Mouse (Mus musculus) activated CD4-positive, CD25-positive, alpha-beta regulatory T cell, adult 4 months (primary cell): Measurements from ENCODE around the gene Sept8. TPM values are rescaled to one million over a fixed set of nuclear protein-coding genes. Genes with fewer than 3 reads are reported as not detected.
"Not testable (repeated sequence)": the region's sequence is repeated elsewhere in the genome, so short reads cannot be mapped to it uniquely, and the experiment has no call there.

Source experiments
- ATAC-seq: one replicate; pipeline ENCODE4 v1.8.0; 2017
- polyA plus RNA-seq, 2 experiments: library from polyadenylated mRNA; unstranded; fragments of 100-300 nt; shearing (Covaris generic); gene quantifications; one replicate each; pipeline ENCODE4 v1.2.1; 2017

The Sept8 gene
- polyA plus RNA-seq, 2 experiments from 2014 or later: 1.0 to 1.4 TPM

DNA sequence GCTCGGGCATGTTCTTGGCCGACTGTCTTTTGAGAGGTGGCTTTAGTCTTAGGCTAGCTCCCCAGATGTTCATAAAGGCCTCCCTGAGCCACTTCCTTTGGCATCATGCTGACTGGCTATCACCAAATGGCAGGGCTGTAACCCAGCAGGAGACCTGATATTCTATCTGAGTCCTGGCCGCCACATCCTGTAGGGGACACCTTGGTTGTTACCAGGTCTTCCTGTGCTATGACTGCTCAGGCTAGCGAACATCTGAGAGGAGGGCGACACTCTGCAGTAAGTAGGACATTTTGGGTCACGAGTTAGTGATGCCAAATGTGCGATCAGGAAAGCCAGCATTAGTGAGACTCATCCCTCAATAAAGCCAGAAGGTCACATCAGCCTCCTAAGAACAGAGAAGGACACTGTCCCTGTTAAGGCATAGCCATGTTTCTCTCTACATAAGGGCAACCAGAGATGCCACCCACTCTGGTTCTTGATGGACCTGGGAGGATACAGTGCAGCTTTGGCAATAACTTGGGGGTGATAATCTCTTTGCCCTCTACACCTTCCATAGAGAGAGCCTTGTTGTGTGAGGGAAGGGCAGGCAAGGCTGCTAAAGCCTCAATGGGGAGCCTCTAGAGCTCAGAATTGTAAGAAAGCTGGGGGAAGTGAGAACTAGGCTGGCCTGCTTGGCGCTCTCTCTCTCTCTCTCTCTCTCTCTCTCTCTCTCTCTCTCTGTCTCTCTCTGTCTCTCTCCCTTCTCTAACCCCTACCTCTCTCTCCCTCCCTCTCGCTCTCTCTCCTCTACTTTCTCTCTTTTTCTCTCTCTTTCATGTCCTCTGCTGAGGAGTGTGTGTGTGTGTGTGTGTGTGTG, 9.6 kb downstream of the Sept8 start:
- no peak for ATAC-seq

DNA sequence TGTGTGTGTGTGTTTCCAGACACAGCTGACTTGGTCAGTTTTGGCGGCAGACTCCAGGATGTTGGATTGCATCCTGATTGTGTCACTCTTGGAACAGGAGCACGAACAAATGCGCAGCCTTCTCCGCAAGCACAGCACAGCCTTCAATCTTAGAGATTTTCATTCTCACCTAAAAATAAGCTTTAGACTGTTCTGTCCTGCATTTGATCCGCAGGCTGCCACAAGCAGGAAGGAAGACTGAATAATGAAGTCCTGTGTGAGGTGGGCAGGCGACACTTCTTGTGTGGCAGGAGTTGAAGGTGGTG, 10.1 kb downstream of the Sept8 start:
- no peak for ATAC-seq

DNA sequence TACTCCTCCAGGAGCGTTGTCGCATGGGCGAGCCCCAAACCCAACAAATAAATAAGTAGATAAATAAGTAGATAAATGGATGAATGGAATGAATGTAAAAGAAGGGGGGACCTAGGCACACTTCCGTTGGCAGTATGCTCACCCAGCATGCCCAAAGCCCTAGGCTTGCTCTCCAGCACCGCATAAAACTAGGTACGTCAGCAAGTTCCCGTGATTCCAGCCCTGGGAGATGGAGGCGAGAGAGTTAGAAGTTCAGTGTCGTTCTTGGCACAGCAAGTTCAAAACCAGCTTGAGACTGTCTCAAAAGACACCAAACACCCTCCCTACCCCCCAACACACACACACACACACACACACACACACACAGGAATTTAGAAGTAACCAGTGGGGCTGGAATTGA, 10.9 kb downstream of the Sept8 start:
- ATAC-seq: no peak

DNA sequence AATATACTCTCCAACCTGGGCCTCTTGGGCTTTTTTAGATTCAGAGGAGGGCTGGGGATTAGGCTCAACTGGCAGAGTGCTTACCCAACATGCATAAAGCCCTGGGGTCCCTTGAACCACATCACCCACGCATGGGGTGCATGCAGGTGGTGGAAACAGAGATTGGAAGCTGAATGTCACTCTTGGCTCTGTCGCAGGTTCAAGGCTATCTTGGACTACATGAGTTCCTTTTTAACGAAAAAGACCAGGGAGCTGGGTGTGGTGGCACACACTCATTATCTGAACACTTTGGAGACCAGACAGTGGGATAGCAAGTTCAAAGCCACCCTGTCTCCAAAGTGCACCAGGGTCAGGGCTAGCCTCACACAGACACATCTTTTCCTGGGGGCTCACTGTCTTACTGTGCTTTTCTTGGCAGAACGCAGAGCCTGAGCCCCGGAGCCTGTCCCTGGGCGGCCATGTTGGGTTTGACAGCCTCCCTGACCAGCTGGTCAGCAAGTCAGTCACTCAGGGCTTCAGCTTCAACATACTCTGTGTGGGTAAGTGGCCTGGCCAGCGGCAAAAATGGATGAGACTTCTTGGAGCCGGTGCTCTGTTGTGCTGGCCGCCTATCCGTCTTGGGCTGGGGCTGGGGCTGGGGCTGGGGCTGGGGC, 12.6 kb downstream of the Sept8 start:
- ATAC-seq: no peak

DNA sequence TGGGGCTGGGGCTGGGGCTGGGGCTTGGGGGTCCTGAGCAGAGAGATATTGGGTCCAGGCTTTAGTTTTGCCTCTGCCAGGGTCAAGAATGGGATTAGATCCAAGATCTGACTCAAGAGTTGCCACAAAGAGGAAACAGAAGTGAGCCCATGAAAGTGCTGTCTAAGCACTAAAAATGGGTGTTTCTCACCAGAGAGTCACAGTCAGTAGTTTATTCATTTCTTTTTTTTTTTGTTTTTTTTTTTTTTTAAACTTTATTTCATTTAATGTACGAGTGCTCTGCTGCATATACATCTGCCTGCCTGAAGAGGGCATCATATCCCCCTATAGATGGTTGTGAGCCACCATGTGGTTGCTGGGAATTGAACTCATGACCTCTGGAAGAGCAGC, 13.2 kb downstream of the Sept8 start:
- no peak for ATAC-seq

DNA sequence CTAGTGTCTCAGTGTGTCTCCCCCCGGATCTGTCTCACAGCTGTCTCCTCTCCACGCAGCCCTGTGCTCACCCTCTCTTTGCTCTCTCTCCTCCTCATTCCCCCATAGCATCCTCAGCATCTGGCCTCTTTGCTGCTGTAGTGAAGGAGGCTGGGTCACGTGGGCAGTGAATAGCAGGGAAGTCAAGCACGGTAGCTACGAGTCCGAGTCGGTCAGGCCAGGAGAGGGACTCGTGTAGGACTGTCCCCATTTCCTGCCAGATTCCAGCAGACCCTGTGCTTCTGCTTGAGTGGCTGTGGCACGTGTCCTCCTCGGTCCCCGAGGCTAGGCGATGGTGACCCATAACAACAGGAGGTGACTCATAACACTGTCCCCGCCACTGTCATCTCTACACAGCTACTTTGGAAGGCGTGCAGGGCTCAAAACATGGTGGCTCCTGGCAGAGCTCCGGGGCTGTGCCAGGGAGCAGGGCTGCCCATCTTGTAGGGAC, 20.0 kb downstream of the Sept8 start:
- ATAC-seq: no peak

DNA sequence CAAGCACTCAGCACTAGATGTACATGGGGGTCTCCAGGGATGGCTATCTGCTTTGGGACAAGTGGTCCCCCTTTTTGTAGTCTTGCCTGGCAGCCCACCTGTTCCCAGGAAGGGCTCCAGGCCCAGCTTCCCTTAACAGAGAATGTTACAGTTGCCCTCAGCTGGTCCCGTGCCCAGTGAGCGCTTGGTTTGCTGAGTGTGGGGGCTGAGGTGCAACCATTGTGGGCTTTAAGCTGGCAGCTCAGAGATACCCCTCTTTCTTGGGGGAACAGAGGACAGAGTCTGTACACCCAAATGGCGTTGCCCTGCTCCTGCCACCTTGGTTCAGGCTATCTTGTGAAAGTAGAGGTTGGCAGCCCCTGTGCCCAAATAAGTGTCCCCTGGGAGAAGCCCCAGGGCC, 21.3 kb downstream of the Sept8 start:
- no peak for ATAC-seq

DNA sequence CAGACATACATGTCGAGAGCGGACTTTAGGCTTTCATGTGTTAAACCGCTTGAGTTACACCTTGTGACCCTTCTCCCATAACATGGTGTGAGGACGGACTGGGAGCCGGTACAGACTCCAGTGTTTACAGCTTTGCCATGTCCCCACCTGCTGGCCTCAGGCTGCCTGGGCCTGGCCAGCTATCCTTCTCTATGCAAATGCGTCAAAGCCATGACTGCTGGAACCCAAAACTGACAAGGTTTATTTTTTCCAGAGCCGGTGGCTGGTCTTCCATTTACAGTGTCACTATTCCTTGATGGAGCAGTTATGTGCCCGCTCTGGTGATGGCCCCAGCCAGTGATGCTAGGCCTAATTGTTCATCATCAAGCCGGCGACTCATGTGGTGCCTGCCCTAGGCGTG, 22.2 kb downstream of the Sept8 start:
- no peak for ATAC-seq

DNA sequence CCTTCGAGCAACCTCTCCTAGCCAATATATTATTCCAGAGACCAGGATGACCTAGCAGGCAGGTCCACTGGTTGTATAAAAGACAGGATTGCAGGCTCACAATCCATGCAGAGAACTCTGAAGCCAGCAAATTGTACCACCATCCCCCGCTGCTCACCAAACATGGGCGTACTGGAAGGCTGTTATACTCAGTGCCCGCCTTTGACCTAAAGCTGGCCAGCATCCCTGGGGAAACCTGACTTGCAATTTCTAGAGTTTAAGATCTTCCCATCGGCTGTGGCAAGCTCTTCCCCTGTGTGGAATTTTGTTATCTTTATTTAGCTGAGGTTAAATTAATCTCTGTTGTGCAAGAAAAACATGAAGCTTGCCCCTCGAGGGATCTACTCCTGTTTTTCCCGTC, 24.0 kb downstream of the Sept8 start:
- ATAC-seq: no peak

DNA sequence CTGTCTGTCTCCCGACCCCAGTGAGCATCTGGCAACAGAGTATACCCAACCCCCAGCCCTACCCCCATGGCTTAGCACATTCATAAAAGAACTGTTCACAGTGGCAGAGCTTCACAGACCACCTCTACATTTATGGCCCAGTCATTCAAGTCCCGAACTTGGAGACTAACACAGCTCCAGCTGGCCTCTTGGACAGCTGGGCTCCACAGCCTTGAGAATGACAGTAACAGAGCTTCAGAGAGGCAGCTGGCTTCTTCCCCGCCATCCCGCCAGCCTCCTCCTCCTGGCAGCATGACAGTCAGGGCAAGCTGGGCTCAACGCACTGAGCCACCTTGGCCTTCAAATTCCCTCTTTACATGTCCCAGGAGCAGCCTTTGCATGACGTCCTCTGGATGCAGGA, 27.2 kb downstream of the Sept8 start:
- ATAC-seq: no peak

DNA sequence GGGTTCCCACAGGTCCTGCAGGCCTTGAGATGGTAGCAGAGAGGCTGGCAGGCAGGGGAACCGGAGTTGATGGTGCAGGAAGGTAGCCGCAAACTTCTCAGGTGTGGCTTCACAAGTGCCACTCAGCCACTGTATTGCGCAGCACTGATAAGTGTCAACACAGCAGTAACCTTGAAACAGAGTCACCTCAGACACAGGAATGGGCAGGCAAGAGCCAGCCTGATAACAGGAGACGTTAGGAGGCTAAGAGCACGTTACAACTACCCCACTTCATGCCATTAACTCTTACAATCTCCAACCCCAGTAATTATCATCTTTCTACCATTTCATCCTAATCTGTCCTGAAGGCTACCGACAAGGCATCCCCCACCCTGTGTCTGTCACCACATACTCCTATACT, 28.5 kb downstream of the Sept8 start:
- ATAC-seq: no peak

DNA sequence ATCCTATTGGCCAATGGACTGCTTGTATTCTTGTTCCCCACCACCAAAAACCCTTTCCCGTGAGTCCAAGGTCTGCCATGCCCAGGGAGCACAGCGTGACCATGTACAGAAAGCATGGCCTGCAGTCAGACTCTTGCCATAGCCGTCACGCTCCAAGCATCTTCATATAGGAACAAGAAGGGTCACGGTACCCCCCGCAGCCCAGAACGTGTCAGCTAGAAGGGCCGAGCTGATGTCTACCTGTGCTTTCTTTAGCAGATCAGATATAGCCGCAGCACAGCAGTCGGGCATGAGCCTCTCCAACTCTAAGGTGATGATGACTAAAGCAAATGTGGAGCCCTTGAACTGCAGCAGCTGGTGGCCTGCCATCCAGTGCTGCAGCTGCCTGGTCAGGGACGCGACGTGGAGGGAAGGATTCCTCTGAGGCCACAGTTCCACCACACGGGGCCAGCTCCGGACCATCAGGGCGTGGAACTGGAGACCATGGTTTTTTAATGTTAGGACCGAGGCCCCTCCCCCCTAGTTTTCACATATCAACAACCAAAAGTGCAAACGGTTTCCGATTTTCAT, 29.1 kb downstream of the Sept8 start:
- ATAC-seq: no peak

DNA sequence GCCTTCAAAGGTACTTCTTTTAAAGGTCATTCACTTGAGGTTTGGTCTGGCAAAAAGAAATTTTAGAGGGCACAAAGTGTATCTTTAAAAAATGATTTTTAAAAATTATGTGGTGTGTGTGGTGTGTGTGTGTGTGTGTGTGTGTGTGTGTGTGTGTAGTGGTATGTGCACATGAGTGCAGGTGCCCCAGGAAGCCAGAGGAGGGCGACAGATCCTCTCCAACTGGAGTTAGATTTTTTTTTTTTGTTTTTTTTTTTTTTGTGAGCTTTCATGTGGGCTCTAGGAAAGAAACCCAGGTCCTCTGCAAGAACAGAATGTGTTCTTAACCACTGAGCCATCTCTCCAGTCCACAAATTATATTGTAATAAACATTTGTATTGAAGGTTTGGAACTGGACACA, 31.7 kb downstream of the Sept8 start:
- ATAC-seq: no peak

DNA sequence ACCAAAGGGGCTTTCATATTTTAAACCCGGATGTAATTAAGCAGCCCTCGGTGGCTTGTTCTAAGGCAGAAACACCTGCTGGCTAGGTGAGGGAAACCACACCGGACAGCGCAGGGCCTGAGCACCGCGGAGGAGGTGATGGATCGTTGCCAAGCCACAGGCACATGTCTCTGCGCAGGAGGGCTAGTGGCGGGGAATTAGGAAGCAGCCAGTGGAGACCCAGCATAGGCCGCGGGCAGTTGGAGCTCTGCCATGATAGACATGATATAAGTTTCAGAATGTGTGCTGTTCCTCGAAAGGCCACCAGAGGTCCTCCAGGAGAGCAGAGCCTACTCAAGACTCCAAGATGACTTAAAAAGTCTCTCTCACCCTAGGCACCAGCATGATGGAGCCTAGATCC, 32.7 kb downstream of the Sept8 start:
- ATAC-seq: no peak

DNA sequence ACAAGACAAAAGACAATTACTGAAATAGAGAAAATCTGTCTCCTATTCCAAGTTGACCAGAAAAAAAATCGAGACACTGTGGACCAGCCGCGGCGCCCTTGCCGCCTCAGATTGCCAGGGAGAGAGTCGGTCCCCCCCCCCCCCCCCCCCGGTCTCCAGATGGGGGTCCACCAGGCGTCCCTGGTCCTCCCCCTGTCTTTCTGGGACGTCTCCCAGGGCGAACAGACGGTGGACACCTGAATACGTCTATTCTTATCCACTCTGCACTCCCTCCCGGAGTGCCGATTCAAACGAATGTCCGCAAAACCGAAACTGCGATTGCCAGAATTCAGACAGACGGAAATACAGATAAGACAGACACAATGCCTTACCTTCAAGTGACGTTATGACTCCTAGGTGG, 37.5 kb downstream of the Sept8 start:
- ATAC-seq: not testable (repeated sequence)

DNA sequence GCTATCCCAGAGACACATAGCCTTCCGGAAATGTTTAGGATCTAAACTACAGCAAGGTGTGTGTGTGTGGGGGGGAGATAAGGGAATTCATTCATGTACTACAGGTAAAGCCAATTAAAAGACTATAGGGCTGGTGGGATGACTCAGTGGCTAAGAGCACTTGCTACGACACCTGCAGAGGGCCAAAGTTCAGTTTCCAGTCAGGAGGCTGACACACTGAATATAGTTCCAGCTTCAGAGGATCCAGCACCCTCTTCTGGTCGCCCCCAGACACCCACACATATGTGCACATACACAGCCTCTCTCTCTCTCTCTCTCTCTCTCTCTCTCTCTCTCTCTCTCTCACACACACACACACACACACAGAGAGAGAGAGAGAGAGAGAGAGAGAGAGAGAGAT, 38.9 kb downstream of the Sept8 start:
- ATAC-seq: not testable (repeated sequence)

DNA sequence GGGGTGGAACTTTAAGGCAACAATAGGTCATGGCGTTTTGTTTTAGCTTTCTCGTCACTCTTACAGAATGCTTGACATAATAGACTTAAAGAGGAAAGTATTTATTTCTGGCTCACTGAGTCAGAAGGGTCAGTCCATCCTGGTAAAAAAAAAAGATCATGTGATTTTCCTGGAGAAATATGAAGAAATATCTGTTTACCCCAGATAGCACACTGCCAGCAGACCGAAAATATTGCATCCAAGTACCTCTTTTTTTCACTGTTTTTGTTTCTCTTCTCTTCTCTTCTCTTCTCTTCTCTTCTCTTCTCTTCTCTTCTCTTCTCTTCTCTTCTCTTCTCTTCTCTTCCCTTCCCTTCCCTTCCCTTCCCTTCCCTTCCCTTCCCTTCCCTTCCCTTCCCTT, 40.9 kb downstream of the Sept8 start:
- not testable (repeated sequence) for ATAC-seq

DNA sequence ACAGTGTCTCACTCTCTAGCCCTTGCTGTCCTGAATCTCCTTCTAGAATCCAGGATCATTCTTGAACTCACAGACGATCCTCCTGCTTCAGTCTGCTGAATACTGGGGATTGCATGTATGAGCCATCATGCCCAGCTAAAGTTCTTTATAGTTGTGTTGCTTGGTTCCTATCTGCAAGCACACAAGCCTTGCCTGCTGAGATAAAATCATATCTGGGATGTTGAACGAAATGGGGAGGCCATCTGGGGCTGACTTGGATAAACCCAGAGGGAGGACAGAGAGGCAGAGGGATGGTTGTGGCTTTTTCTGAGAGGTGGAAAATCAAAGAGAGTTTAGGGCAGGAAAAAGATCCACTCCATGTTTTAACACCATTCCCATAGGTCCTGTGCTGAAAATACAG, 42.9 kb downstream of the Sept8 start:
- ATAC-seq: no peak

DNA sequence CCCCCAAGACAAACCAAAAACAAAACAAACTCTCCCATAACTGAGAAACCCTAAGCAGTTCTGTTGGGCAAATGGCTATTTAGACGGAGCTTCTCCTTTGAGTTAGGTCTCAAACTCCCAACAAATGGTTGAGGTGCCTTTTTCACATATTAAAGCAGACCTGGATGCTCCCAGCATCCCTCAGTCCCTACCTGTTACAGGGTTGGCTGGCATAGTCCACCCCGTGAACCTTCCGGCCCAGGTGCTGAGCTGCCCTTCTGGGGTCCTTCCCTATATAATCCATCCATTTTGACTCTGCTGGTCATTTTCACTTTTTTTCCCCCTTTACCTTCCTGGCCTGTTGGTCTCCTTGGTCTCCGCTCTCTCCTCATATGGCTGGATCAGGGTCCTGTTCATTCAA, 47.6 kb downstream of the Sept8 start:
- ATAC-seq: no peak

DNA sequence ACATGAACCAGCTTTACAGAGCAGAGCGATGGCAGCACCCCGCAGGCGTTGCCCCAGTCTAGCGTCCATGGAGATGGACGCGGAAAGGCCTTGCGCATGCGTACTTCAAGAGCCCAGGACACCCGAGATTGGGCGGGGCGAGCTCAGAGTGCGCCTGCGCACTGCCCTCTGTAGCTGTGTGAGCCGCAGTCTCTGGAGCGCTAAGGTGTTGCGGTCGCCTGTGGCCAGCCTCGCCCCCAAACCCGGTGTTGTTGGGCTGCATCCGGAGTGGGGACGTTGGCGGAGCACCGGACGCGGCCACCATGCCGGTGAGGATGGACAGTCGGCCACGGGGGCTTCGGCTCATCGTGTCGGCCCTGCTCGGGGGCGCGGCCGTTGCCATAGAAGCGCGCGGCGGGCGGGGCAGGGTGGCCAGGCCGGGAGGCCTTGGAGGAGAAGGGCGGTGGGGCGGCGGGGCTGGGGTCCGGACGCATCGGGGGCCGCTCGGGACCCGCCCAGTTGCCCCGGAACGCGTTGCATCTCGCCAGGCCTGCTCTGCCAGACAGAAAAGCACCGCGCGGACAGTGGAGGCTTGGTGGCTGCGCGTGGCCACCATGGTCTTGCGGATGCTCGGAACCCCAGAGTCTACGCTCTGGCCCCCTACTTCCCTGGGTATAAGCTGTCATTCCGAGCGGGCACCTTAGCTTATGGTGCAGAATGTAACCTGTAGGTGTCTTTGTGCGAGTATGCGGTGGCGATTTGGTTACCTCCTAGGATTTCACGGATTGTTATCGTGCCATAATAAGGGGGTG, 48.4 kb downstream of the Sept8 start, which contains the start of gene Kif3a:
TSS of gene Kif3a (plus strand) at position 156 of the 791 bp plus-strand sequence.
- ATAC-seq: peak; percentile 88

DNA sequence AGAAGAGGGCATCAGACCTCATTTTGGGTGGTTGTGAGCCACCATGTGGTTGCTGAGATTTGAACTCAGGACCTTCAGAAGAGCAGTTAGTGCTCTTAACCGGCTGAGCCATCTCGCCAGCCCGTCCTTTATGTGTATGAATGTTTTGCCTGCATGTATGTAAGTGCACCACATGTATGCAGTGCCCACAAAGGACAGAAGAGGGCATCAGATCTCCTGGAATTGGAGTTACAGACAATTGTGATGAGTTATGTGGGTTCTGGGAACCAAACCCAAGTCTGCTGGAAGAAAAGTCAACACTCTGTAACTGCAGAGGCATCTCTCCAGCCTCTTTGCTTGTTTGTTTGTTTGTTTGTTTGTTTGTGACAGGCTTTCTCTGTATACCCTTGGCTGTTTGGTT, 61.5 kb downstream of the Sept8 start:
- ATAC-seq: no peak

DNA sequence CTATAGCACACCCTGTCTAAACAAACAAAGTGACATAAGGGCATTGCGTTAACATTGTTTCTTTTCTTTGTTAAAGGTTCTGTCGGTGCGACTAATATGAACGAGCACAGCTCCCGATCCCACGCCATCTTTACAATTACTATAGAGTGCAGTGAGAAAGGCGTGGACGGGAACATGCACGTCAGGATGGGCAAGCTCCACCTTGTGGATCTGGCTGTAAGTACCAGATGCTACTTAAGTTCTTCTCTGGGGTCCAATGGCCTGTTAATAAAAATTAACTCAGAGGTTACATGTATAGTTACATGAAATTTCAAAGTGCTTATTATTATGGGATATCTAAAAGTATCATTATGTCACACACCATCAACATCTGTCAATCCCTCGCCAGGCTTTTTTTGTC, 64.1 kb downstream of the Sept8 start:
- no peak for ATAC-seq

DNA sequence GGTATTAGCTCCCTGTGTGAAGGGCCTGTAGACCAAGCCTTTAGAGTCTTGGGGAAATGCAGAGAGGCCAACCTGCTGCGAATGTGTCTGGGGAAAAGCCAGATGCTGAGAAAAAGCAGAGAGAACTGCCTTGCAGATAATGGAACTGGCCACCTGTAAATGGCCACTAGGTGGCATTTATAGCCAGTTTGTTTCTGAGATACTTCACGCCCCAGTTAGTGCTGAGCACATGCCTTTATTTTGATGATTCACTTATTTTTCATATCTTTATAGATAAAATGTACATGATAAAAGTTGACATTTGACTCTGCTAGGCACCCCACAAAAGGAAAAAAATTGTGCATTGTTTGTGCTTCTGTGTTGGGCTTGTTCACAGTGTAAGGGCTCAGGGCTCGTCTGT, 65.8 kb downstream of the Sept8 start:
- ATAC-seq: no peak
